Mouse (Mus musculus) heart, postnatal 0 days (tissue): ENCODE data around the gene Thada.

Experiments
- CTCF ChIP-seq: IDR thresholded peaks from 2 replicates; pipeline ENCODE4 v1.5.1; 2016; ENCODE audit warnings: antibody characterized with exemption, control low read depth, low read depth
- EP300 ChIP-seq: IDR thresholded peaks from 2 replicates; pipeline ENCODE4 v1.6.1; 2016; ENCODE audit warnings: antibody characterized with exemption, low read depth

- TF ChIP-seq EP300, result no peak
- TF ChIP-seq CTCF, result no peak
Observed at GRCm38 (mm10) chr17:84321351-84321750, 144.7 kb downstream of the Thada start.
